Mouse (Mus musculus) bone marrow, adult 2 months (tissue): ENCODE results near the gene Vezt.

Experiments
- CTCF ChIP-seq: fragments of 200-500 bp; IDR thresholded peaks from 2 replicates; pipeline ENCODE4 v1.5.1; 2011; ENCODE audit warnings: low read length, control low read depth; ENCODE audit not compliant: control insufficient read depth, insufficient read depth
- POLR2A ChIP-seq: fragments of 200-500 bp; IDR thresholded peaks from 2 replicates; pipeline ENCODE4 v1.6.1; 2011; ENCODE audit warnings: low read depth, mild to moderate bottlenecking, control low read depth, low read length, borderline replicate concordance; ENCODE audit not compliant: control insufficient read depth

GRCm38 (mm10) chr10:93995100-93995499 is 40.5 kb downstream of the Vezt start:
- TF ChIP-seq CTCF (no peak), POLR2A (no peak)
